Mouse (Mus musculus): ENCODE measurements around the gene Nacc1.

Nacc1 gene

GRCm38 (mm10) chr8:84713381-84713780 lies 25.7 kb upstream of the Nacc1 start:
- no peak for DNase-seq

DNA sequence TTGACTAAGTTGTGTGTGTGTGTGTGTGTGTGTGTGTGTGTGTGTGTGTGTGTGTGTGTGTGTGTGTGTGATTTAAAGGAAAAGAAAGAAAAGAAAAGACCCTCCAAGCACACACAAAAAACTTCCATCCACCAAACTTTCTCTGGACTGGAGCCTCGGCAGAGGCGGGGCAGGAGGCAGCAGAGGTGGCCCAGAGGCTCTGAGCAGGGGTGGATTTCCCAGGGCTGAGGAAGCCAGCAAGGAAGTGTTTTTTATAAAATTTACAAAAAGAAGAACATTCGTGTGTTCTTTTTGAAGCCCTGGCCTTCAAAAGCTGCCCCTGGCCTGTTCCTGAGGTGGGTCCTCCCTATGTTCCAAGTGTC lies 25.1 kb upstream of the Nacc1 start:
- no peak for DNase-seq

GRCm38 (mm10) chr8:84711933-84712758 lies 24.5 kb upstream of the Nacc1 start:
- no peak for DNase-seq

DNA sequence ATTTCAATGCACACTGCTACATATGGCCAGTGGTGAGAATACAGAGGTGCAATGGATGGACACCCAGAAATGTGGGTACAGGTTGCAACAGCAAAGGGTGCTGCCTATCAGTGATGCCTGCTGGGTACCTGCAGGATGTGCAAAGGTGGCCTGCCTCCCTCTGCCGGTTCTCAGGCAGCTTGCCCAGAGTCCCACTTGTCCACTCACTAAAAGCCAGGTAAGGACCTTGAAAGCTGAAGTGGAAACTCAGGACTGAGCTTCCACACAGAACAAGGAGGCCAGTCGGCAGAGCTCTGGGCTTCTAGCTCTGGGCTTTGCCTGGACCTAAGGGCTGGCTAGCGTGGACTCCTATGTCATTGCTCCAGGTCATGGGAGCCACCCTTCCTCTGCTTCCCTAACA lies 23.6 kb upstream of the Nacc1 start:
- no peak for DNase-seq

- DNase-seq = no peak
Measured at GRCm38 (mm10) chr8:84709931-84710330, 22.3 kb upstream of the Nacc1 start.

GRCm38 (mm10) chr8:84708774-84709475 lies 21.3 kb upstream of the Nacc1 start:
- peak; percentile 88 for DNase-seq

GRCm38 (mm10) chr8:84708071-84708541 lies 20.4 kb upstream of the Nacc1 start:
- no peak for DNase-seq

- no peak for DNase-seq
Measured at GRCm38 (mm10) chr8:84707267-84707883, 19.7 kb upstream of the Nacc1 start.

GRCm38 (mm10) chr8:84706610-84707266 lies 19.1 kb upstream of the Nacc1 start:
- DNase-seq = no peak

- DNase-seq = no peak
Measured at GRCm38 (mm10) chr8:84705960-84706359, 18.3 kb upstream of the Nacc1 start.

DNA sequence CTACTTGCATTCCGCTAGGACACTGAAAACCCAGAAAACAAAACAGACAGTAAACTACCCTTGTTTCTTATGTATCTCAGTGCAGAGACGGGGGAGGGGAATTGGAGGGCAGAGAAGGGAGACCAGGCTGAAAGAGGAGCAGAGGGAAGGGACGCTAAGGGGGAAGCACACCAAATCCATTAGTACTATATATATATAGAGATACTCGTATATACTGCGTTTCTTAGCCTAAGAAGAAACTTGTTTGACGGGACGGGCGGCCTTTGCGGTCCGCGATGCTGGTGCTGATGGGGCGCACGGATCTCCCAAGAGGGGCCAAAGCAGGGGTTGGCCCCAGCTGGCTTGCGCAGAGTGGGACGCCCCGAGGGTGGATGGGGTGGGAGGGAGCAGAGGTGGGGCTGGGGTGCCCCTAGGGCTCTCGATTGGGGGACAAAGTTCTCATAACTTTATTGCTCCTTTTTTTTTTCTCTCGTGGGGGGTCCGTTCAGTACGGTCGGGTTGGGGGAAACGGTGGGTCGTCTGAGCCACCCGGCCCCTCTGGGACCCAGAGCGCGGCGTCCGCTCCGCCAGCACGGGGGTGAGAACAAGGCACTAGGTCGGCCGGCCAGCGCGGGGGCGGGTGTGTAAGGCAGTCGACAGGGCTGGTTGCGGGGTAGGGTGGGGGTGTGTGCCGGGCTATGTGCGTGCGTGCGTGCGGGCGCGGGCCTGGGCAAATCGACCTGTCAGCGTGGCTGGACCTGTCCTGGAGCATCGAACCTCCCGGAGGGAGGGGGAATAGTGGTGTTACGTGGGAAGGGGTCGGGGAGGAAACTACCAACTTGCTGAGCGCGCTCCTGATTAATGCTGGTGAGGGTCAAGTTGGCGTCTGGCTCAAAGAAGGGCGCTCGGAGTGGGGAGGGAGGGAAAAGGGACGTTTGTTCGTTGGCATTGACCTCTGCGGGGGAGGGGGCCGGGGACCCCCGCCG lies 17.5 kb upstream of the Nacc1 start:
- no peak for DNase-seq

DNA sequence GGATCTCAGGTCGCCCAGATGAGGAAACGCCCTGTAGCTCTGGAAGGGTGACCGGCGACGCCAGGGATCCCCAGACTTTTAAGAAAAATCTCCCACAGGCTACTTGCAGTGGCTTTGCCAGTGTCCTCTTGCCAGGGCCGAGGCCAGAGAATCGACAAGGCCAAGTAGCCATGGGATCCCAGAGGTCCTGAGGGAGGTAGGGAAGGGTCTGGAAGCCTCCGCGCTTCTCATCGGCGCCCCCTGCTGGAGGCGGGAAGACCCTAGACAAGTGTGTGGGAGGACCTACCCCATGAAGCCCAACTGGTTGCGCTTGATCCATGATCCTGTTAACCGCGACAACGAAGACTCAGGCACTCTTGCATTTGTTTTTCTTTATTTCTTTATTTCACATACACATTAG lies 16.7 kb upstream of the Nacc1 start:
- DNase-seq = peak; percentile 63

DNA sequence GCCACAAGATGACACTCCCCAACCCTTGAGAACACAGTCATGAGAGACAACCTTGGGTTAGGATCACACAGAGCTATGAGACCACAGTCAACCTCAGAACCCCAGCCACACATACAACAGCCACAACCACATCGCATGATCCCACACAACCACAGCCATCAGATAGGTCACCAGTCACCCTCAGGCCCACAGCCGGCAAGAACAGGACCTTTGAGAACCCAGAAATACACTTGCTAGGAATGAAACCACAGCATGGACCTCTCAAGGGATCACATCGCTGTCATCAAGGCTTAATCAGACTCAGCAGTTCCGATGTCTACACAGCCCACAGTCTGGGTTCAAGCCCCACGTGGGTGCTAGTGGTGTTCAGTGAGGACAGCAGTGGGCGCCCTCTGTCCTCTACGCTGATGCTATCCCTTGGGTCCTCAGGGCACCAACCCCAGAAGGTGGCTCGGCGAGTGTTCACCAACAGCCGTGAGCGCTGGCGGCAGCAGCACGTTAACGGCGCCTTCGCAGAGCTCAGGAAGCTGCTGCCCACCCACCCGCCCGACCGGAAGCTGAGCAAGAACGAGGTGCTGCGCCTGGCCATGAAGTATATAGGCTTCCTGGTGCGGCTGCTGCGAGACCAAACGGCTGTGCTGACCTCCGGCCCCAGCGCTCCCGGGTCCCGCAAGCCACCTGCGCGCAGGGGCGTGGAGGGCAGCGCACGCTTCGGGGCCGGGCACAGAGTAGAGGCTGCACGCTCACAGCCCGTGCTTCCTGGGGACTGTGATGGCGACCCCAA lies 16.0 kb upstream of the Nacc1 start:
- DNase-seq = no peak

DNA sequence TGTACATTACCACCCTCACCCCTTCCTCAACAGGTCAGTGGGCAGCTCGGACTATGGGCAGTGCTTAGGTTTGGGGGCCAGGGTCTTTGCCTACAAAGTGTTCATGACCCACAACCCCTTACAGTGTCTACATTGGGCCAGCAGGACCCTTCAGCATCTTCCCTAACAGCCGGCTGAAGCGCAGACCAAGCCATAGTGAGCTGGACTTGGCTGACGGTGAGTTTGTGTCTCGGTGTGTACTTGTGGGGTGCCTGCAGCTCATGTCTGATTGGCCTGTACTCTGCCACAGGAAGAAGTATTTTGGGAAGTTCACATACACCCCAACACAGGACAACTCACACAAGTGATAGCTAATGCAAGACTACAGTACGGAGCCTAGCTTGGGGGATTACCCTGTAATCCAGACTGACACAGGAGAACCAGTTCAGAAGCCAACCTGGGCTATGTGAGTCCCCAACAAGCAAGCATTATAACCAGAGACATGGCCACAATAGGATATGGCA lies 15.4 kb upstream of the Nacc1 start:
- DNase-seq = no peak

- DNase-seq = no peak
Measured at GRCm38 (mm10) chr8:84702561-84702960, 14.9 kb upstream of the Nacc1 start.

DNA sequence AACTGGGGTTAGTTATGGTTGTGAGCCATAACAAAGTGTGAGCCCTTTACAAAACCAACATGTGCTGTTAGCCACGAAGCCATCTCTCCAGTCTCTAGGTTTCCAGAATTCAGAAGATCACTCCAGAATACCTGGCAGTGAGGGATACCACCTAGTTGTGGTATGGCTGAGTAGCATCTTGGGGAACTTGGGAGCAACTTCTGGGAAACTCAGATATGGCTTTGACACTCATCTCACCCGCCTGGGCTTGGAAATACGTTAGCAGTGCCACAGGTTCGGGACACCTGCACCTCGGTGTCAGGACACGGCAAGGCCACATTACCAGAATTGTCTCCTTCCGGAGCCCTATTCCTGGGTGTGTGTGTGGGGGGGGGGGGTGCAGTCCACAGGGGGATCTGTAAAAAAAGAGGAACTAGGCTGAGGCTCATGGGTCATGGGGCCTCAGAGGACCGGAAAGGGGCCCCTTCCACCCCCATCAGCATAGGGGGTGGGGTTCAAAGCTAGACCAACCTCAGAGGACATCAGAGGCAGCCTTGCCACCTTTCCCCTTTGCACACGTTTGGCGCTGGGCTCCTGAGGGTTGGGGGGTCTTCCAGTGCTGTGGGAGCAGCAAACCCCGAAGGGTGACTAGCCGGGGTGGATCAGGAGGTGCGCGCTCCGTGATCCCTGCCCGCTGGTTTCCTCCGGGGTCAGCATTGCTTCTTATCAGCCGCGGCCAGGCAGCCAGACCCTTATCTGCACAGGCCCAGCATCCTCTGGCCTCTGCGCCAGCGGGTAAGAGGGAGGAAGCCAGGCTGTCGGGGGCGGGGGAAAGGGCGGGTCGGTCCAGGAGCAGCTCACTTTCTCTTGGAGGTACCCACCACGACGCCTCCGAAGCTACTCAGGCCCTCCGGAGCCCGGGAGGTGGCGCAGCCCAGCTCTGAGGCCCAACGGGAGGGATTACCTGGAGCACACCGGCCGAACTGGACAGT lies 13.6 kb upstream of the Nacc1 start, which contains the start of gene Lyl1:
TSS of gene Lyl1 (plus strand) at position 517 of the 971 bp plus-strand sequence.
- DNase-seq = no peak

DNA sequence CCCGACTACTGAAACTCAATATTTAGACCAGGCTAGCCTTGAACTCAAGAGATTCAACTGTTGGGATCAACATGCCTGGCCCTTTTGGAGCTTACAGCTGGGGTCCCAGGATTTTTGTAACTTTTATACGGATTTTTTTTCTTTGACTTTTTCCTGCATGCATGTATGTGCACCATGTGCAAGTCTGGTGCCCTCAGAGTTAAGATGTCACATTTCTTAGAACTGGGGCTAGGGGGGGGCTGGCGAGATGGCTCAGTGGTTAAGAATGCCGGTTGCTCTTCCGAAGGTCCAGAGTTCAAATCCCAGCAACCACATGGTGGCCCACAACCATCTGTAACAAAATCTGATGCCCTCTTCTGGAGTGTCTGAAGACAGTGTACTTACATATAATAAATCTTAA lies 12.9 kb upstream of the Nacc1 start:
- DNase-seq = no peak

DNA sequence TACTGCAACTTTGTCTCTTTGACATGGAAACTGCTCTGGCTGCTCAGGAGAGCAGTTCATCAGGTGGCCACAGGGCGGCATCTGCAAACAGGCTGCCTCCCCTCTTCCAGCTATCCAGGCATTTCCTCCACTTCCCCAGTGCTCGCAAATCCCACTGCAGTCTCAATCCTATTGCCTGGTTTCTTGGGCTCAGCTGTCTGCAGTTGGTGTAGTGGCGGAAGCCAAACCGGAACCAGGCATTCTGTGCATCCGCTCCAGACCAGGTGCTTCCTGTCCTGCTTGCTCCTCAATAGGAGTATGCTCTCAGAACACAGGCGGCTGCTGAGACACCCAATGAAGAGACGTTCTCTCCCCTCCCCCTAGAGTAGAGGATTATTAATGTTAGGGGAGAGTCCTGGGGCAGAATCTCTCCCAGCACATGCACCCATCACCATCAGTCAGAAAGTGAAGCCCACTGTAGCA lies 12.2 kb upstream of the Nacc1 start:
- no peak for DNase-seq

GRCm38 (mm10) chr8:84698929-84699401 lies 11.3 kb upstream of the Nacc1 start:
- no peak for DNase-seq

All from cerebellum, adult 11 months (tissue).